Mouse (Mus musculus): ENCODE results near the gene Cnih1. TPM values are rescaled to one million over a fixed set of nuclear protein-coding genes. Genes with fewer than 3 reads are reported as not detected.
A peak's percentile ranks its signal among the peaks of the same experiment; 100 is the strongest.
"Not testable (repeated sequence)": the region's sequence is repeated elsewhere in the genome, so short reads cannot be mapped to it uniquely, and the experiment has no call there.

Gene Cnih1
- 180 and 187 TPM in 2 replicates for polyA plus RNA-seq (2015; fragmentation: Nextera tagmentation; extraction: Ambion mirVana)

DNA sequence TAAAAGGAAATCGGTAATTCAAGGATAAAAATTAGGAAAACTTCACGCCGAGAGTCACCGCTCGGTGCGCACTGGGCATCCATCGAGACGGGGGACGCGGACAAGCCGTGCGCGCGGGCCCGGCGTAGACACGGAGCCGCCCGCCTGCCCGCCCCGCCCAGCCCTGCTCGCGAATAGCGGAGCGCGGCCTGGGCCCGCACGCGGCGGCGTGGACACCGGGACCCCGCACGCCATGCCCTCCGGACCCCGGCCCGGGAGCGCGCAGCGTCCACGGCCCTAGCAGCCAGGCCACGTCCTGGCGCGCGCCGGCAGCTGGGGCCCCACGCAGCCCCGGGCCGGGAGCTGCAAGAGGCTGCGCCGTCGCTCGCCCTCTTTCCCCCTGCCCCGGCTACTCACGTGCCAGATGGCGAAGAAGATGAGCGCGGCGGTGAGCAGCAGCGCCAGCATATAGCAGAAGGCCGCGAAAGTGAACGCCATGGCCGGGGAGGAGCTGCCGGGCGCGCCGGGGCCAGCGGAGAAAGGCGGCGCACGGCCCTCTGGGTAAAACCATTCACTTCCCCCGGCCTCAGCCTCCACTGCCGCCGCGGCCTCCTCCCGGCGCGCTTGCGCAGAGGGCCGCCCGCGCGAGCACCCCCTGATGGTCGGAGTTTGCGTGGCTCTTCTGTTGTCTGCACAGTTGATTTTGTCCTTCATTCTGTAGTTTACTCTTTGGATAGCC lies at the start of gene Cnih1:
Gene Cnih1, minus strand, starts transcription at position 625 of the 718 bp plus-strand sequence.
- Histone ChIP-seq H3K27ac (peak within 1 kb of the TSS; percentile 97), H3K9ac (replicated peaks) (peak within 1 kb of the TSS; percentile 96), H3K9me3 (no peaks in the 10 kb centered on the region), H3K4me3 (replicated peaks) (peak within 1 kb of the TSS; percentile 81), H3K4me1 (replicated peaks) (peaks cover 21% of the 10 kb centered on the region), H3K4me2 (replicated peaks) (peak within 1 kb of the TSS; percentile 84), H3K27me3 (no peaks in the 10 kb centered on the region), H3K36me3 (peaks cover 3% of the 10 kb centered on the region)
- peak; percentile 97 for ATAC-seq
- WGBS: under 1% methylated on average over 77 of the region's 86 CpGs

DNA sequence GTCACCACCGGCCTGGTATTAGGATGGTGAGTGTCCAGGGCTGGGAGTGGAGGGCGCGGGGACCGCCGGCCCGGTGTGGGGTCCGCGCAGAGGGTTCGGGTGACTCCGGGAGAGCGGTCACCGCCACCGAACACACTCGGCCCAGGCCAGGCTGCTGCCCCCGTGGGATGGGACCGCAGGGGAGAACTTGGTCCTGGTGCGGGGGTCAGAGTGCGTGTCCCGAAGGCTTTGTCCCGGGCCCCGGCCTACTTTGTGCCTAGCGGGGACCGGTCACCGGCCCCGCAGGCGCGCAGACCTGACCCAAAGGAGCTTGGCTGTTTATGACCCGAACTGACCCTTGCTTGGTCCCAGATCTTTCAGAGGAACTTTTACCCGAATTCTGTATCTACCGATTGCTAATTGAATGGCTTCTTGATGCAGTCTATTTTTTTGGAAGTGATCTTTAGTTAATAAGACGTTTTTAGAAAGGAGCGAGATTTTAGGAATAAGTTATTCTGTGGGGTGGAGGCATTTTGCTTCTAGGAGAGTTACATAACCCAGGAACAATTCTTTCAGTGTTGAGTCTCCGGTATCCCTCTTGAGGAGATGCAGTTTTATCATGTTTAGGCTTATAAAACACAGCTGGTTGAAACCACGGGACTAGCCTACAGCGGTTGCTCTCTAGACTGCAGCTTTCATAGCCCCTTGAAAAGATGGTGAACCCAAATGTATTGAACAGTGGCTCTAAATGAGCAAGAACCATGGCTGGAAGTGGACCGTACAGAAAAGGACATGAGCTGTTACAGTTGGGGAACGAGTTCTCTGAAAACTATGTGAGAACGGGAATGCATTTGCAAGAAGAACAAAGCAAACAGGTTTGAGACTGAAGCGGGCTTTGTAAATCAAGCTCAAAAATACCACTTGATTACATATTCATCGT lies 44.4 kb upstream of the Cnih1 start:
- Histone ChIP-seq H3K4me3 (replicated peaks) (peak overlapping the region; percentile 75), H3K9ac (replicated peaks) (peak overlapping the region; percentile 82), H3K4me1 (replicated peaks) (peaks cover 15% of the 10 kb centered on the region), H3K27ac (no peak overlapping the region; the same call in 1 of the 2 replicates), H3K9me3 (no peaks in the 10 kb centered on the region), H3K27me3 (0 out of 2 replicates have a peak, but pooled peaks cover 1% of the 10 kb centered on the region), H3K4me2 (replicated peaks) (peak overlapping the region; percentile 89), H3K36me3 (no peaks in the 10 kb centered on the region)
- ATAC-seq: no peak
- 9% methylated on average over 40 of the region's 40 CpGs for WGBS

DNA sequence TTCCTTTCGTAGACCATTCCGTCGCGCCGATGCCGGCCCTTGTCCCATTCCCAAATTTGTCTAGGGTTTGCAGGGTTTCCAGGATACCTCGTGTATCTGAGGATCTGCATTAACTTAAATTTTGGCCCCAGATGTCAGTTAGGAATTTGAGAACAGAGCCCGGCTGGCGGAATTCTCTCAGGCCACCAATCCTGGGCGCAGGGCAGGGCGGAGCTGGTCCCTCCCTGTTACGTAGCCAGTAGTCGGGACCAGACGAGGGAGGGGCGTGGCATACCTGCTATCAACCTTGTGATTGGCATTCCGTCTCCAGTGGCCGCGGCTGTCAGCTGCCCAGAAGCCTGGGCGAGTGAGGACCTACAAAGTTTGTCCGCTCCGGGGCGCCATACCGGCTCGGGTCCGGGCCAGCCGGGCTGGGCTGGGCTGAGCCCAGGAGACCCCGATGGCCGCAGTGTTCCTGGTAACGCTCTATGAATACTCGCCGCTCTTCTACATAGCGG lies 43.7 kb upstream of the Cnih1 start, which contains the start of gene Cgrrf1:
Gene Cgrrf1, plus strand, starts transcription at position 289 of the 497 bp plus-strand sequence.
- ATAC-seq: peak; percentile 99
- Histone ChIP-seq H3K4me1 (replicated peaks) (peaks cover 15% of the 10 kb centered on the region), H3K4me3 (replicated peaks) (peak within 1 kb of the TSS; percentile 75), H3K9ac (replicated peaks) (peak within 1 kb of the TSS; percentile 82), H3K9me3 (no peaks in the 10 kb centered on the region), H3K4me2 (replicated peaks) (peak within 1 kb of the TSS; percentile 89), H3K27me3 (peaks cover 8% of the 10 kb centered on the region; the same call in 1 of the 2 replicates), H3K27ac (no peak within 1 kb of the TSS; the same call in 1 of the 2 replicates), H3K36me3 (no peaks in the 10 kb centered on the region)
- under 1% methylated on average over 32 of the region's 32 CpGs for WGBS

DNA sequence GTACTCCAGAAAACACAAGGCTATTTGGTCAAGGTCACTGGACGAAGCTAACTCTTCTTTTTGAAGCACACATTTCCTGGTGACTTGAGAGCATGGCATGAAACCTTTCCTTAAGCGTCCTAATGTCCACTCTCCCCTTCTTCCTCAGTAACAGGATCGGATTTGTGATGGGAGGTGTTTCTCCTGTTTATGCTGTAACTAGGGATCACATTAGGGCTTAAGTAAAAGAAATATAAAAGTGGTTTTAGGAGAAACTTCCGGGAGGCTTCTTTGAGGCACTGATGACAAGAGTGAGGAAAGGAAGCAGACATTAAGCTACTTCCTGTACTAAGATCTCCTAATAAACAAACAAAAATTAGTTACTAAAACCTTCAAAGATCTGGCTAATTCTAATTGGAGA lies 43.1 kb upstream of the Cnih1 start:
- peak overlapping the region; percentile 75 for H3K4me3 ChIP-seq (replicated peaks)
- no peaks in the 10 kb centered on the region for H3K36me3 ChIP-seq
- 10% methylated on average over 4 of the region's 4 CpGs for WGBS
- no peaks in the 10 kb centered on the region for H3K9me3 ChIP-seq
- H3K4me1 ChIP-seq (replicated peaks): peaks cover 15% of the 10 kb centered on the region
- H3K27me3 ChIP-seq: peaks cover 8% of the 10 kb centered on the region; the same call in 1 of the 2 replicates
- H3K9ac ChIP-seq (replicated peaks): peak overlapping the region; percentile 82; the same call in 1 of the 2 replicates
- ATAC-seq: no peak
- H3K4me2 ChIP-seq (replicated peaks): peak overlapping the region; percentile 89
- no peak overlapping the region for H3K27ac ChIP-seq

DNA sequence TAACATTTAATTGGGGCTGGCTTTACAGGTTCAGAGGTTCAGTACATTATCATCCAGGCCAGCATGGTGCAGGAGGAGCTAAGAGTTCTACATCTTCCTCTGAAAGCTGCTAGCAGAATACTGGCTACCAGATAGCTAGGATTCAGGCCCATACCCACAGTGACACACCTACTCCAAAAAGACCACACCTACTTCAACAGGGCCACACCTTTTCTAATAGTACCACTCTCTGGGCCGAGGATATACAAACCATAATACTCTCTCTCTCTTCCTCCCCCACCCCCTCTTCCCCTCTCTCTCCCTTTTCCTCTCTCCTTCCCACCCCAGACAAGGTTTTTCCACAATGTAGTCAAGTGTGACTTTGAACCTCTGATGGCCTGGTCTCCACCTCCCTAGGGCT lies 39.2 kb upstream of the Cnih1 start:
- WGBS: 68% methylated on average over 1 of the region's 1 CpGs
- no peaks in the 10 kb centered on the region for H3K36me3 ChIP-seq
- no peak overlapping the region for H3K4me3 ChIP-seq (replicated peaks)
- ATAC-seq: no peak
- H3K27me3 ChIP-seq: peaks cover 14% of the 10 kb centered on the region
- no peak overlapping the region for H3K4me2 ChIP-seq (replicated peaks)
- no peak overlapping the region for H3K9ac ChIP-seq (replicated peaks)
- peaks cover 7% of the 10 kb centered on the region for H3K4me1 ChIP-seq (replicated peaks)
- H3K27ac ChIP-seq: no peak overlapping the region
- no peaks in the 10 kb centered on the region for H3K9me3 ChIP-seq

DNA sequence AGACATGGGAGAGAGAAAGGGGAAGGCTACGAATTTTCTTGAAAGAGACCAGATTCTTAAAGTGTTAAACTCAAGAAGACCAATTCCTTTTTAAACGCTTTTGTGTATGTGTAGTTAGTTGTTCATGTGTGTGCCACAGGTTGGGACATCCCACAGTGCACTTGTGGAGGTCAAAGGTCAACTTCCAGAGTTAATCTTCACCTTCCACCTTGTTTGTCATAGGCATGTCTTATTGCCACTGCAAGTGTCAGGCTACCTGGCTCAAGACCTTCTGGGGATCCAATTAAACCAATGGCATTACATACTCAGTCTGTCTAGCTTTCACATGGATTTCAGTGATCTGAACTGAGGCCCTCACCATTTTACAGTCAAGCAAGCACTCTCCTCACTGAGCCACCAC lies 35.8 kb upstream of the Cnih1 start:
- no peak overlapping the region for H3K9ac ChIP-seq (replicated peaks)
- ATAC-seq: no peak
- peaks cover 24% of the 10 kb centered on the region for H3K4me1 ChIP-seq (replicated peaks)
- no peak overlapping the region for H3K27ac ChIP-seq
- peaks cover 14% of the 10 kb centered on the region for H3K27me3 ChIP-seq
- 82% methylated on average over 2 of the region's 2 CpGs for WGBS
- H3K4me3 ChIP-seq (replicated peaks): no peak overlapping the region
- H3K9me3 ChIP-seq: no peaks in the 10 kb centered on the region
- no peaks in the 10 kb centered on the region for H3K36me3 ChIP-seq
- H3K4me2 ChIP-seq (replicated peaks): no peak overlapping the region

DNA sequence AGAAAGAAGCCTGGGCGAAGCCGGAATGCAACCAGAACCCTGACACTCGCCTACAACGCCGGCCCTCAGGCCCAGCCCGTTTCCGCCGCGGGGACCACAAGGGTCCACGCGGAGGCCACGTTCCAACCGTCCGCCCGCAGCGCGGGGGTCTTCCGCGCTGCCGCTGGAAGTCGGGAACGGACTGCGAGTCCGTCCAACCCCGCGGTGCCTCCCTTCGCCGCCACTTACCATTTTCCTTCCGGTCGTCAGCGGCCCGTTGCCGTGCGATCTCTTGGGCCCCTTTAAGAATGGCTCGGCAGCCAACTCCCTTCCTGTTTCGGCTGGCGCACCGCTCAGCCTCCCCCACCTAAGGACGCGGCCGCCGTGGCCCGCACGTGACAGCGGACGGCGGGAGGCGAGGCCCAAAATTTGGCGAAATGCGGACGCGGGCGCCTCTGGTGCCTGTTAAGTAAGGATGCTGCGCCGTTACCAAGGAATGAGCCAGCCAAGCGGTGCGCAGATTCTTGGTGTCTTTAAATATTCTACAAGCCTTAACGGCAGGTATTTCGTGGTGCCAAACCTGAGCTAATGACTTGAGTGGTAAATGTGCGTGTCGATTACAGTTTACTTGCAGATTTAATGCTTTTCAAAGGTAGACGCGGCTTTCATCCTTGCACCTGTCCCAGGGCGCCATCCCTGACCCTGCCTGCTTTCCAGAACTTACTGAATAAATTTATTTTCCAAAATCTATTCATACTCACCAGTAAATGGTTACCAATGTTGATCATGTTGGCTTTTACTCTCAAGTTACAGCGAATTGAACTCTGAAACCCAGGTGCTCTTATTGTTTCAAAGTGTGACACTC lies 33.9 kb upstream of the Cnih1 start, which contains the start of gene Gmfb:
Gene Gmfb, minus strand, starts transcription at position 370 of the 844 bp plus-strand sequence.
- no peaks in the 10 kb centered on the region for H3K9me3 ChIP-seq
- peak within 1 kb of the TSS; percentile 91 for H3K9ac ChIP-seq (replicated peaks)
- peak within 1 kb of the TSS; percentile 87 for H3K27ac ChIP-seq
- H3K4me3 ChIP-seq (replicated peaks): peak within 1 kb of the TSS; percentile 93
- peak within 1 kb of the TSS; percentile 89 for H3K4me2 ChIP-seq (replicated peaks)
- H3K4me1 ChIP-seq (replicated peaks): peaks cover 24% of the 10 kb centered on the region
- WGBS: under 1% methylated on average over 62 of the region's 65 CpGs
- peak; percentile 99 for ATAC-seq
- peaks cover 7% of the 10 kb centered on the region for H3K27me3 ChIP-seq
- H3K36me3 ChIP-seq: peaks cover 6% of the 10 kb centered on the region; the same call in 1 of the 2 replicates

DNA sequence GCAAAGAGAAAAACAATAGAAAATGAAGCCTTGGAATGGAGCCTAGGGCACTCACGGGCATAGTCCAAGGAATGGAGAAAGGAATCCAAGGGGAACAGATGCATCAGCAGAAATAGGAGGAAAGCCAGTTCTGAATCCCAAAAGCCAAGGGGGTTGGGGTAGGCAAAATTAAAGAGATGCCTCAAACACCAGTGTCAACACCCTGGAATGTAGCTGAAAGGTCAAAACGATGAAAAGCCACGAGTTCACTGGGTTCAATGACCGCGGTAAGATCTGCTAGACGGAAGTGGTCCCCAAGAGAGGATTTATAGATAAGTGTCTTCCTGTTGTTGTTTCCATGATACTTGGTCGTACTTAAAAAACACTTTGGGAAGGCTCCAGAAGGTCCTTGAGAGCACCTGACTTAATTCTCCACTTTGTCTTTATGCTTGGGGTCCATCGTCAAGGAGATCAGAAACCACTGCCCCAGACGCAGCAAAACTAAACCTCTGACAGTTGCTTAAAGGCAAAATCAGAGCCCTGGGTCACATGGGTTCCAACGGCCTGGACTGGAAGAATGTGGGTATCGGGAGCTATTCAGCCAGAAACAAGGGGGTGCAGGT lies 33.2 kb upstream of the Cnih1 start:
- peak overlapping the region; percentile 89 for H3K4me2 ChIP-seq (replicated peaks)
- peak overlapping the region; percentile 91 for H3K9ac ChIP-seq (replicated peaks)
- H3K4me3 ChIP-seq (replicated peaks): peak overlapping the region; percentile 93
- H3K9me3 ChIP-seq: no peaks in the 10 kb centered on the region
- WGBS: under 1% methylated on average over 11 of the region's 11 CpGs
- H3K27me3 ChIP-seq: peaks cover 6% of the 10 kb centered on the region
- ATAC-seq: no peak
- H3K27ac ChIP-seq: peak overlapping the region; percentile 87
- peaks cover 13% of the 10 kb centered on the region; the same call in 1 of the 2 replicates for H3K36me3 ChIP-seq
- peaks cover 24% of the 10 kb centered on the region for H3K4me1 ChIP-seq (replicated peaks)

DNA sequence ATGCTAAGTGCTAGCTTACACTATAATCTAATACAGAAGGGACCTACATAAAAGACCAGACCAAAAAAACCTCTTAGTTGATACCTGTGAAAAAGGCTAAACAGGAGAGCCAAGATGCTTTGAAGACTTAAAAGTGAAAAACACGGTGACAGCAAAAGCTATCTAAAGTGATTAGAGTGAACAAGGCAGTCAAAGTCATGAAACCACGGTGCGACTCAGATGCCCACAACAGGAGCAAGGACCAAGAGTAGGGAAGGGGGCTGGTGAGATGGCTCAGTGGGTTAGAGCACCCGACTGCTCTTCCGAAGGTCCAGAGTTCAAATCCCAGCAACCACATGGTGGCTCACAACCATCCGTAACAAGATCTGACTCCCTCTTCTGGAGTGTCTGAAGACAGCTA lies 31.8 kb upstream of the Cnih1 start:
- WGBS: 93% methylated on average over 6 of the region's 6 CpGs
- not testable (repeated sequence) for H3K27me3 ChIP-seq, ATAC-seq

DNA sequence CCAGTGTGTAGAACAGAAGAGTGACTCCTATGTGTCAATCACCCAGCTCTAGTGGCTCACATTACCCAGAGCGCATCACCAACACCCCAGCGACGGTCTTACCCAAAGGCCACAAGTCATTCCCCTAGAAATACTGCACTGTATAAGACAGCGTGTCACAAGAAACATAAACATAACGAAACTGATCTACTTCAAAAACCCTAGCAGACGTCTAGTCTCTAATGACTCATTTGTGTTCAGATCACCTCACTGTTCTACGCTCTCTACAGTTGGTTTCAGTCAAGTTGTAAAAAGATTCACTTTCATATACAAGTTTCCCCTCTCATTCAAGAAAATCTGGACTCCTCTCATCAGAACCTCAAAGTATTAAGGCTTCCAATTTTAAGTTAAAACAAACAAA lies 30.5 kb upstream of the Cnih1 start:
- no peak overlapping the region for H3K9ac ChIP-seq (replicated peaks)
- H3K4me3 ChIP-seq (replicated peaks): no peak overlapping the region
- H3K27me3 ChIP-seq: peaks cover 6% of the 10 kb centered on the region
- H3K4me2 ChIP-seq (replicated peaks): no peak overlapping the region
- WGBS: 96% methylated on average over 7 of the region's 7 CpGs
- ATAC-seq: no peak
- H3K36me3 ChIP-seq: peaks cover 25% of the 10 kb centered on the region
- peaks cover 24% of the 10 kb centered on the region for H3K4me1 ChIP-seq (replicated peaks)
- no peaks in the 10 kb centered on the region for H3K9me3 ChIP-seq
- H3K27ac ChIP-seq: no peak overlapping the region

More for the DNA sequence above, 31.8 kb upstream of the Cnih1 start:
- peaks cover 24% of the 10 kb centered on the region for H3K4me1 ChIP-seq (replicated peaks)
- H3K9me3 ChIP-seq; H3K27ac ChIP-seq; H3K4me3 ChIP-seq (replicated peaks); H3K4me2 ChIP-seq (replicated peaks); H3K9ac ChIP-seq (replicated peaks): not testable (repeated sequence)
- H3K36me3 ChIP-seq: peaks cover 21% of the 10 kb centered on the region; the same call in 1 of the 2 replicates

All from midbrain, embryonic 13.5 days (tissue).